Mouse (Mus musculus): ENCODE data around the gene Degs2.

- TF ChIP-seq CTCF (IDR thresholded peaks at IDR 0.05; ENCODE audit: low read depth) (no peak), EP300 (IDR thresholded peaks at IDR 0.05; ENCODE audit: low read depth) (no peak)
These were observed 20.3 kb upstream of the Degs2 start for GRCm38 (mm10) chr12:108722464-108722863.
